Mouse (Mus musculus): ENCODE results near the gene Slc25a47.

DNA sequence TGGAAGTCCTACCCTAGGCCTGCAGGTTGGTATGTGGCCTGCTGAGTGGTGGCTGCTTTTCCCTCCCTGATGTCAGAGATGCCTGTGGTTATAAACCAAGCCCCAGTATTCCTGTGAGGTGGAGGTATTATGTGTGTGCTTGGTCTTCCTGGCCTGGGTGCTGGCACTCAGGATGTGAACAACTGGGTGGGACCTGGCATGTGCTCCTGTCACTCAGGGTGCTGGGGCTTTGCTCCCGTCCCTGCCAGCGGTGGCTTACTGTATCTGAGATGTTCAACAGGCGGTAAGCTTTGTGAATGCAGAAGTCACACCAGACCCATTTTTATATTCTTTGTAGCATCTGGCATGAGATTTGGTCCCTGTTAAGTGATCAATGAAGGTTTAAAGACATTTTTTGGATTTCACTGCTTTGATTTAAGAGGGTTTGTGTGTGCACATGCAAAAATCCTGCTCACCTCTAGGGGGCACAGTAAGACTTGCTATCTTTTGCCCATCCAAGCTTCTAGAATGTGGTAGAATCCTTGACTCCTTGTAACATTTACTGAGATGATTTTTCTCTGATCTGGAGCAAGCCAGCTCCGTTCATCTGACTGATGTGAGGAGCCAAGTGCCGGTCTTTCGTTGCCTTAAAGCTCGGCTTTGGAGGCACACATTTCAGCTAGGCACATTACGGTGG, 67.9 kb downstream of the Slc25a47 start:
- TF ChIP-seq CTCF (IDR thresholded peaks at IDR 0.05; ENCODE audit: control insufficient read depth, insufficient read depth, insufficient read length) (peak; percentile 35), MAX (IDR thresholded peaks at IDR 0.05) (no peak)

Measured in C2C12 (cell line).